Mouse (Mus musculus) intestine, embryonic 14.5 days (tissue): ENCODE results near the gene Thsd7a. TPM values are rescaled to one million over a fixed set of nuclear protein-coding genes. Genes with fewer than 3 reads are reported as not detected.

Experiments used
- ATAC-seq: fragments of 200-750 bp; cut with Nextera tagmentation; replicated peaks from 2 replicates; pipeline ENCODE4 v1.8.0; 2017; ENCODE audit warnings: low read depth, moderate number of reproducible peaks, moderate TSS enrichment, moderate library complexity; ENCODE audit not compliant: low FRiP score, low TSS enrichment
- DNase-seq: peaks from one replicate; pipeline ENCODE4 v3.0.0-alpha.2; 2018; ENCODE audit warnings: low spot score
- H3K27ac ChIP-seq: fragments of 300-500 bp; sonication (generic); 2 replicates; pipeline ENCODE4 v1.5.1; 2014; ENCODE audit warnings: low read depth, mild to moderate bottlenecking, control low read depth
- H3K27me3 ChIP-seq: fragments of 300-500 bp; sonication (generic); replicated peaks from 2 replicates; pipeline ENCODE4 v1.6.1; 2014; ENCODE audit warnings: low read length, control low read depth; ENCODE audit not compliant: control insufficient read depth, insufficient read depth
- H3K36me3 ChIP-seq: fragments of 300-500 bp; sonication (generic); 2 replicates; pipeline ENCODE4 v1.6.1; 2014; ENCODE audit warnings: low read length, control low read depth; ENCODE audit not compliant: control insufficient read depth, insufficient read depth
- H3K4me1 ChIP-seq: fragments of 300-500 bp; sonication (generic); replicated peaks from 2 replicates; pipeline ENCODE4 v1.6.1; 2014; ENCODE audit warnings: low read length, control low read depth, mixed read lengths; ENCODE audit not compliant: control insufficient read depth, insufficient read depth
- H3K4me2 ChIP-seq: fragments of 300-500 bp; sonication (generic); 2 replicates; pipeline ENCODE4 v1.6.1; 2014; ENCODE audit warnings: low read length
- H3K4me3 ChIP-seq: fragments of 300-500 bp; sonication (generic); 2 replicates; pipeline ENCODE4 v1.5.1; 2014; ENCODE audit warnings: low read depth, low read length, control low read depth, mixed read lengths
- H3K9ac ChIP-seq: fragments of 300-500 bp; sonication (generic); 2 replicates; pipeline ENCODE4 v1.6.1; 2014; ENCODE audit warnings: mild to moderate bottlenecking, low read length
- H3K9me3 ChIP-seq: fragments of 300-500 bp; sonication (generic); 2 replicates; pipeline ENCODE4 v1.6.1; 2016; ENCODE audit warnings: low read length, control low read depth; ENCODE audit not compliant: control insufficient read depth
- WGBS: fragments of 180-500 bp; shearing (Covaris S2); extraction: QIAGEN DNeasy Blood & Tissue Kit; methylation state at CpG from one replicate; pipeline ENCODE4 v1.1.7; 2014; 5-methylcytosine and 5-hydroxymethylcytosine counted together
- polyA plus RNA-seq: library from polyadenylated mRNA; unstranded; fragments of >200 nt; fragmentation: Nextera tagmentation; extraction: Ambion mirVana; gene quantifications from 2 replicates; pipeline ENCODE4 v1.2.1, GENCODE M21; 2014

The Thsd7a gene
- polyA plus RNA-seq, 1 experiment from 2014 or later = 6.0 TPM

GRCm38 (mm10) chr6:12416976-12417375 is 332.2 kb downstream of the Thsd7a start:
- WGBS = 69% methylated on average over 4 of the region's 4 CpGs
- H3K9ac ChIP-seq = no peak overlapping the region
- H3K4me1 ChIP-seq = no peaks in the 10 kb centered on the region
- H3K27me3 ChIP-seq = no peaks in the 10 kb centered on the region
- H3K27ac ChIP-seq = no peak overlapping the region
- no peaks in the 10 kb centered on the region for H3K9me3 ChIP-seq
- H3K4me2 ChIP-seq = no peak overlapping the region
- no peaks in the 10 kb centered on the region for H3K36me3 ChIP-seq
- DNase-seq = no peak
- no peak for ATAC-seq
- H3K4me3 ChIP-seq = no peak overlapping the region

GRCm38 (mm10) chr6:12404441-12404840 is 344.8 kb downstream of the Thsd7a start:
- no peak overlapping the region for H3K4me3 ChIP-seq
- 80% methylated on average over 2 of the region's 2 CpGs for WGBS

GRCm38 (mm10) chr6:12402996-12403395 is 346.2 kb downstream of the Thsd7a start:
- no peak overlapping the region for H3K4me2 ChIP-seq
- ATAC-seq (no peak), DNase-seq (no peak)
- H3K36me3 ChIP-seq = no peaks in the 10 kb centered on the region
- no peaks in the 10 kb centered on the region for H3K27me3 ChIP-seq
- H3K27ac ChIP-seq = no peak overlapping the region
- no peak overlapping the region for H3K4me3 ChIP-seq
- 98% methylated on average over 1 of the region's 1 CpGs for WGBS
- H3K9me3 ChIP-seq = no peaks in the 10 kb centered on the region
- H3K9ac ChIP-seq = no peak overlapping the region
- H3K4me1 ChIP-seq = no peaks in the 10 kb centered on the region

More at GRCm38 (mm10) chr6:12404441-12404840, 344.8 kb downstream of the Thsd7a start:
- Histone ChIP-seq H3K36me3 (no peaks in the 10 kb centered on the region), H3K9me3 (no peaks in the 10 kb centered on the region), H3K4me2 (no peak overlapping the region), H3K4me1 (no peaks in the 10 kb centered on the region), H3K27ac (no peak overlapping the region), H3K27me3 (no peaks in the 10 kb centered on the region), H3K9ac (no peak overlapping the region)
- DNase-seq (no peak), ATAC-seq (no peak)

DNA sequence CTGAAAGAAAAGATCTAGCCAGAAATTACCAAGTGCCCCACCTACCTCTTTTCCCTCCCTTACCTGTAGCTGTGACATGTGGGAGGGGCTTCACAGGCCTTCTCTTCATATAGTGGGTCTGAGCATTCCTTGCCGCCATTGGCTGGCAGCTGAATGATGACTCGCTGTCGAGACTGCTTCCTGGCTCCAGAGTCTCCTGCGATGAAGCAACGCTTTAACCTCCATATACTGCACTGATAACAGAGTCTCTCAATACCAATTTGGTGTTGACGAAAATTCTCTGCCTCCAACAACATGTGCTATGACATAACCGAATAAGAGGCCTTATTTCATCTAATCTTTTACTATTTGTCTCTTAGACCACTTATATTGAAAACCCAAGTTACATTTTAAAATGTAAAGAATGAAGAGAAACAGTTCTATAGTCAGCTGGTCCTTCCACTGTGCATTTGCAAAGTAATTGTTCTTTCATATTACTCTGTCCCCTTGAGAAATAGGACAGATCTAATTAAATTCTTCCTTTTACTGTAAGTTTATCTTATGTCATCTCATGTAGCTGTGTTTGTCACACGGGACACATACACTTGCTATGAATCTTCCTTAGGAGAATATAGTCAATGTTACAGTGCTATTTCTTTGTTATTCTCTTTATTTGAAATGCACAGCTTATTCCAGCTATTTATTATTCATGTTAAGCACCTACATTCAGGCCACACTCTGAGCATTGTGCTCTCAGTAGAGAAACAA is 351.3 kb downstream of the Thsd7a start:
- Histone ChIP-seq H3K36me3 (no peaks in the 10 kb centered on the region), H3K4me1 (no peaks in the 10 kb centered on the region), H3K4me3 (no peak overlapping the region), H3K9ac (no peak overlapping the region), H3K27ac (no peak overlapping the region), H3K27me3 (no peaks in the 10 kb centered on the region), H3K9me3 (no peaks in the 10 kb centered on the region), H3K4me2 (no peak overlapping the region)
- ATAC-seq (no peak), DNase-seq (no peak)
- 87% methylated on average over 8 of the region's 8 CpGs for WGBS

- 69% methylated on average over 2 of the region's 2 CpGs for WGBS
- no peaks in the 10 kb centered on the region for H3K27me3 ChIP-seq
- no peak overlapping the region for H3K27ac ChIP-seq
- ATAC-seq (no peak), DNase-seq (no peak)
- H3K4me2 ChIP-seq = no peak overlapping the region
- H3K4me3 ChIP-seq = no peak overlapping the region
- H3K9me3 ChIP-seq = no peaks in the 10 kb centered on the region
- H3K9ac ChIP-seq = no peak overlapping the region
- H3K36me3 ChIP-seq = no peaks in the 10 kb centered on the region
- H3K4me1 ChIP-seq = no peaks in the 10 kb centered on the region
These were observed 355.4 kb downstream of the Thsd7a start for GRCm38 (mm10) chr6:12393574-12394380.

- Histone ChIP-seq H3K27me3 (no peaks in the 10 kb centered on the region), H3K36me3 (no peaks in the 10 kb centered on the region), H3K4me1 (no peaks in the 10 kb centered on the region), H3K27ac (no peak overlapping the region), H3K9me3 (no peaks in the 10 kb centered on the region), H3K9ac (no peak overlapping the region), H3K4me3 (no peak overlapping the region), H3K4me2 (no peak overlapping the region)
- ATAC-seq = no peak
- 97% methylated on average over 1 of the region's 1 CpGs for WGBS
- DNase-seq = no peak
These were observed 362.5 kb downstream of the Thsd7a start for GRCm38 (mm10) chr6:12386731-12387130.

DNA sequence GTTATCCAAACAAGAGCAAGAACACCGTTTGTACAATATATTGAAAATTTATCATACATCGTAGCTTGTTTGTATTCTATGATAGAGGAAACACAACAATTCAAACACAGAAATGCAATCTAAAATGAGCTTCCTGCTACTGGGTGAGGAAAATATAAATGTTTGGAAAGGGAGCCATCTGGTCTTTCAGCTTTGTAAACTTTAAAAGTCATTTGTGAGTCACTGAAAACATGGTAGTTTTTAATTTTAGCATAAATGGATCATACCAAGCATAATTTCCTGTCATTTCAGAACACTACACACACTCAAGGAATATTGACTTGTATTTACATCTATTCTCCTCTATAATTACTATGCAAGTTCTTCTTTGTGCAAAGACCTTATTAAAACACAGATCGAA is 363.6 kb downstream of the Thsd7a start:
- Histone ChIP-seq H3K4me3 (no peak overlapping the region), H3K9ac (no peak overlapping the region), H3K27me3 (no peaks in the 10 kb centered on the region), H3K27ac (no peak overlapping the region), H3K4me1 (no peaks in the 10 kb centered on the region), H3K9me3 (no peaks in the 10 kb centered on the region), H3K4me2 (no peak overlapping the region), H3K36me3 (no peaks in the 10 kb centered on the region)
- DNase-seq (no peak), ATAC-seq (no peak)
- WGBS = 48% methylated on average over 3 of the region's 3 CpGs

- H3K27me3 ChIP-seq = no peaks in the 10 kb centered on the region
- no peak overlapping the region for H3K27ac ChIP-seq
- ATAC-seq (no peak), DNase-seq (no peak)
- H3K9ac ChIP-seq = no peak overlapping the region
- 91% methylated on average over 6 of the region's 6 CpGs for WGBS
- H3K4me2 ChIP-seq = no peak overlapping the region
- no peaks in the 10 kb centered on the region for H3K36me3 ChIP-seq
- H3K9me3 ChIP-seq = no peaks in the 10 kb centered on the region
- H3K4me1 ChIP-seq = no peaks in the 10 kb centered on the region
- no peak overlapping the region for H3K4me3 ChIP-seq
These were observed 368.0 kb downstream of the Thsd7a start for GRCm38 (mm10) chr6:12381136-12381778.
